In the genomic region with DNA sequence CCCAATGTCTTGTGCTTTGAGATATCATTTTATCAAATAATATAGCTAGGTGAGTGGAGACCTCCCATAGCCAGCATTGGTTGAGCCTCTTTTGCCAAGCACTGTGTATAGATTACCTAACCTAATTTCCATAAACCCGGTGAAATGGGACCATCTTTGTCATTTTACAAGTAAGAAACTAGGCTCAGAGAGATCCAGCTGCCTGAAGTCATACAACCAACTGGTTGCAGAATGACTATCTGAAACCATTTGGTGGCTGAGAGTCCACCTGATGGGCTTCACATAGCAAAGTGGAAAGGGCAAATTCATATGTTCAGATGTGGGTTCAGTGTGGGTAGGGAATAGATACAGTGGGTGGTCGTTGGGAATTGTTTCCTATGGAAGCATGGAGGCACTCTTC, we compare ENCODE assay signal across 29 mouse cellular contexts. TPM values are rescaled to one million over a fixed set of nuclear protein-coding genes. Genes with fewer than 3 reads are reported as not detected.
A peak's percentile ranks its signal among the peaks of the same experiment; 100 is the strongest.
DNase-seq lines count a peak whose midpoint lies in the region; ATAC-seq lines count a peak whose summit lies in the region.
"Had no signal": no experiment of that assay in that cellular context is flagged by ENCODE, and none has a peak within 500 bp of the region (broad histone marks: within the 10 kb centered on the region; RNA-seq: fewer than 3 reads in every experiment).

No protein-coding gene starts in this region.

- H3K9ac ChIP-seq in liver, embryonic 13.5 days: 0 out of 2 replicates have a peak overlapping the region, but pooled peaks have one; percentile 1
- H3K9ac ChIP-seq in liver, embryonic 16.5 days (ENCODE audit: low read depth, low read length): no peak overlapping the region
- H3K9ac ChIP-seq: embryonic facial prominence, embryonic 13.5 days; forebrain, postnatal 0 days; heart, embryonic 12.5 days; heart, embryonic 15.5 days; hindbrain, embryonic 14.5 days had no signal

- WGBS in liver, embryonic 13.5 days (ENCODE audit: insufficient replicate concordance): 63% methylated on average over 2 of the region's 2 CpGs
- WGBS in liver, embryonic 16.5 days (ENCODE audit: insufficient replicate concordance): 62% methylated on average over 2 of the region's 2 CpGs

- H3K27me3 ChIP-seq in erythroblast, embryonic 14.5 days (ENCODE audit: control insufficient read depth): no peaks in the 10 kb centered on the region
- H3K27me3 ChIP-seq in liver, embryonic 13.5 days: no peaks in the 10 kb centered on the region
- H3K27me3 ChIP-seq in liver, embryonic 16.5 days (ENCODE audit: control insufficient read depth, insufficient read depth, low read depth, low read length): no peaks in the 10 kb centered on the region
- H3K27me3 ChIP-seq: embryonic facial prominence, embryonic 13.5 days; heart, embryonic 12.5 days; heart, embryonic 15.5 days; Patski had no signal

- peak; percentile 25 for DNase-seq in A20 (ENCODE audit: low read depth, low spot score)
- no peak for DNase-seq in liver, embryonic 13.5 days
- DNase-seq in adrenal gland, postnatal 36 days: no peak
- no peak for DNase-seq in gastrocnemius, postnatal 10 days
- DNase-seq: adrenal gland, postnatal 10 days; B cell, adult 2 months; cerebellum, adult 11 months; cerebellum, adult 8-10 months; cerebellum, postnatal 10 days; cerebellum, postnatal 36 days; embryo, embryonic 11 days; forebrain, postnatal 0 days; gastrocnemius, adult 2 months; gastrocnemius, postnatal 25 days; heart, adult 18-20 months; heart, postnatal 14 days; heart, postnatal 4 days had no signal

- peak overlapping the region; percentile 12; the same call in 1 of the 2 replicates for H3K4me2 ChIP-seq in liver, embryonic 13.5 days
- H3K4me2 ChIP-seq in liver, embryonic 16.5 days (ENCODE audit: low read depth, low read length): 0 out of 2 replicates have a peak overlapping the region, but pooled peaks have one; percentile 9
- H3K4me2 ChIP-seq: embryonic facial prominence, embryonic 13.5 days; heart, embryonic 12.5 days; heart, embryonic 15.5 days; hindbrain, embryonic 14.5 days had no signal

- H3K36me3 ChIP-seq in erythroblast, embryonic 14.5 days (ENCODE audit: control insufficient read depth): peaks cover 57% of the 10 kb centered on the region
- peaks cover 10% of the 10 kb centered on the region for H3K36me3 ChIP-seq in liver, embryonic 13.5 days
- H3K36me3 ChIP-seq in liver, embryonic 16.5 days (ENCODE audit: control insufficient read depth, insufficient read depth): peaks cover 3% of the 10 kb centered on the region
- H3K36me3 ChIP-seq: embryonic facial prominence, embryonic 13.5 days; heart, embryonic 12.5 days; heart, embryonic 15.5 days had no signal

- peak overlapping the region; percentile 61; the same call in 1 of the 2 replicates for H3K27ac ChIP-seq in liver, embryonic 13.5 days
- H3K27ac ChIP-seq in liver, embryonic 16.5 days (ENCODE audit: low read length): no peak overlapping the region
- H3K27ac ChIP-seq: embryonic facial prominence, embryonic 10.5 days; embryonic facial prominence, embryonic 13.5 days; gastrocnemius, adult 2 months; heart, embryonic 15.5 days; hindbrain, embryonic 14.5 days; hindbrain, postnatal 0 days had no signal

- H3K4me3 ChIP-seq in erythroblast, embryonic 14.5 days (replicated peaks): peak overlapping the region; percentile 2
- no peak overlapping the region for H3K4me3 ChIP-seq in liver, embryonic 13.5 days (replicated peaks)
- no peak overlapping the region for H3K4me3 ChIP-seq in liver, embryonic 16.5 days (ENCODE audit: low read depth, low read length)
- H3K4me3 ChIP-seq: embryonic facial prominence, embryonic 10.5 days; embryonic facial prominence, embryonic 13.5 days; gastrocnemius, adult 2 months; heart, embryonic 12.5 days; heart, embryonic 15.5 days had no signal

- H3K9me3 ChIP-seq in erythroblast, embryonic 14.5 days (ENCODE audit: control insufficient read depth, low read length): no peaks in the 10 kb centered on the region
- no peaks in the 10 kb centered on the region for H3K9me3 ChIP-seq in liver, embryonic 13.5 days (replicated peaks)
- H3K9me3 ChIP-seq in liver, embryonic 16.5 days (replicated peaks; ENCODE audit: control insufficient read depth, low read length): no peaks in the 10 kb centered on the region
- H3K9me3 ChIP-seq: embryonic facial prominence, embryonic 10.5 days; embryonic facial prominence, embryonic 13.5 days; heart, embryonic 12.5 days; heart, embryonic 15.5 days had no signal

- peaks cover 91% of the 10 kb centered on the region for H3K4me1 ChIP-seq in erythroblast, embryonic 14.5 days (ENCODE audit: control insufficient read depth)
- peaks cover 83% of the 10 kb centered on the region for H3K4me1 ChIP-seq in liver, embryonic 13.5 days (replicated peaks)
- peaks cover 68% of the 10 kb centered on the region for H3K4me1 ChIP-seq in liver, embryonic 16.5 days (ENCODE audit: control insufficient read depth, low read depth, low read length)

- no peak for ATAC-seq in erythroblast, adult 5-6 weeks (replicated peaks; ENCODE audit: low FRiP score, poor library complexity, severe bottlenecking)
- ATAC-seq in liver, embryonic 13.5 days (ENCODE audit: low read depth): no peak
- ATAC-seq in liver, embryonic 16.5 days (ENCODE audit: low read depth): no peak
- ATAC-seq: forebrain, embryonic 14.5 days; forebrain, postnatal 0 days; hindbrain, postnatal 0 days; inflammation-experienced regulatory T-cells, adult 6 months; Patski had no signal

RNA-seq across cellular contexts. Expression of gene Leprot, which starts 3.4 kb away (rescaled TPM):
- polyA plus RNA-seq in erythroblast, embryonic 14.5 days (2012): 0.48 and 0.75 TPM in 2 replicates
- 16.1 and 21.9 TPM in 2 replicates for total RNA-seq in erythroblast, adult 5-6 weeks (2015; ENCODE audit: low replicate concordance)
- total RNA-seq in erythroblast, adult 5-6 weeks (2017; ENCODE audit: low replicate concordance): 26.3 and 31.0 TPM in 2 replicates
- 50.8 and 57.5 TPM in 2 replicates for polyA plus RNA-seq in liver, embryonic 13.5 days (2015; fragmentation: Nextera tagmentation; extraction: Ambion mirVana)
- 44.1 and 50.6 TPM in 2 replicates for polyA plus RNA-seq in liver, embryonic 16.5 days (2015; fragmentation: Nextera tagmentation; extraction: Ambion mirVana)
- 10 to 100 TPM; 53.0 to 78.7 TPM for total RNA-seq in adrenal gland, postnatal 36 days (2021)
- total RNA-seq in gastrocnemius, postnatal 10 days (2021): 10 to 100 TPM; 29.7 to 31.2 TPM
